Mouse (Mus musculus) ES-CJ7 (cell line): ENCODE measurements around the gene Rad51b.

Experiments
- DNase-seq: peaks from one replicate; pipeline ENCODE4 v3.0.0; 2011; ENCODE audit warnings: low read depth, low spot score

Gene Rad51b

GRCm38 (mm10) chr12:79490626-79491025, 193.5 kb downstream of the Rad51b start:
- no peak for DNase-seq

GRCm38 (mm10) chr12:79492175-79492574, 195.1 kb downstream of the Rad51b start:
- DNase-seq = no peak

DNA sequence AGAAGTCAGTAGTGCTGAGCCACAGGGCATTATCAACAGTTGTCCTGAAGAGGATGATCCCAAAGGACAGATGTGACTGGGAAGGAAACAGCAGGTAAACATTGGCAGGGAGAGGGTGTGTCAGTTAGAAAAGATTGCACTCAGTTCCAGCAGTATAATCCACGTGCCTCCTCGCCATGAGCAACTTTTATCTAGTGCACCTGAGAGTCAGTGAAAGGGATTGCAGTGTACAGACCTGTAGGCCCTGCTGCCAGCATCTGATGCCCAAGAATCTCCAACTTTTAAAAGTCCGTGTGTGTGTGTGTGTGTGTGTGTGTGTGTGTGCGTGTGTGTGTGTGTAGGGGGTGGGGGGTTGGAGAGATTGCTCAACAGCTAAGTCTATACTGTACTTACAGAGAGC, 195.5 kb downstream of the Rad51b start:
- no peak for DNase-seq

- DNase-seq = no peak
Measured at GRCm38 (mm10) chr12:79493481-79493880, 196.4 kb downstream of the Rad51b start.

GRCm38 (mm10) chr12:79498326-79498725, 201.2 kb downstream of the Rad51b start:
- DNase-seq = no peak

DNA sequence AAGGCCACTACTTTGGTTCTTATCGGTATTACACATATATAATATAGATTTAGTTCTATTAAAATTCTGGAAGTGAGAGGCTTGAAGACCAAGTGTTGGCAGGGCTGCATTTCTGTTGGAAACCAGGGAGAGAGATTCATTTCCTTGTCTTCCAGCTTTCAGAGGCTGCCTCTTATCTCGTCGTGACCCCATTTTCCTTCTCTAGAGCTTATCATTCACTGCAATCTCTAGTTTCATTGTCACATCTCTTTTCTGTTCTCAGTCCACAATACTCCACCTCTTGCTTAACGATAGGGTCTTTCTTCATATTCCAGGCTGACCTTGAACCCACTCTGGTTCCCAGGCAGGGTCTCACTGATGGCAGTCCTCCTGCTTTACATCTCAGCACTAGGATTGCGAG, 202.7 kb downstream of the Rad51b start:
- DNase-seq = no peak

GRCm38 (mm10) chr12:79501877-79502276, 204.8 kb downstream of the Rad51b start:
- DNase-seq = no peak

- no peak for DNase-seq
Measured at GRCm38 (mm10) chr12:79502862-79503581, 205.9 kb downstream of the Rad51b start.

DNA sequence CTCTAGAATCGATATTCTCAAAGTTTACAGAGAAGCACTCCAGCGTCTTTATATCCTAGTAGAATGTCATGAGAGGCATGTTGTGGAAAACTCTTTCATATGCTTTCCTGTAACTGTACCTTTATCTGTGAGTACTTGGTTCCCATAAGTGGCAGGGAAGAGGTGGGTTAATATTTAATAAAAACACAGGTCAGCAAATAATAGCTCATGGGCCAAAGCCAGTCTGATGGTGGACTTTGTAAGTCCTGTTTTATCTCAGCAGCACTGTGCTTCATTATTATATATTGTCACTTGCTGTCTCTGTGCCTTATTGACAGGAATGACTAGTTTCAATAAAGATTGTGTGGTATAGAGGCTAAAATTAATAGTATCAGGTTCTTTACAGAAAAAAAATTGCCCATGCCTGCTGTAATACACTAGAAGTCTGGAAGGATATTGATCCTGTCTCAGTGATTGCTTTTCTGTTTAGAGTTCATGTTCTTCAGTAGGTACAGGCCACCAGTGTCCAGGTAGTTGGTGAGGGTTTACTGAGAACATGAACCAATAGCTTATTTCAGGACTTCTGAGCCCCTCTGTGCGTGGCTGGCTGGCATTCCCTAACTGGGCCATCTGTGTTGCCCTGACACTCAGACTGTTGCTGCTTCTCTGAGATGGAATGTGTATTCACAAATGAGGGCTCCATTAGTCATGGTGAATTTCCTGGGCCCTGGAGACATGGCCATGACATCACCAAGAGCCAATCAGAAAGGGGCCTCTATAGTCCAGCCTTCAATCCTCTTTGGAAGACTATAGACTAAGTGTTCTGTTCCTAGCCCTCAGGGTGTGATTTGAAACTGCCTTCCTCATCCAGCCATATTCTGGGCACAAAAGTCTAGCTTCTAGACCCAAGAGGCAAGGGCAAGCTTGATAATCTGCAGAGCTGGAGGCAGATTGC, 206.8 kb downstream of the Rad51b start:
- no peak for DNase-seq

DNA sequence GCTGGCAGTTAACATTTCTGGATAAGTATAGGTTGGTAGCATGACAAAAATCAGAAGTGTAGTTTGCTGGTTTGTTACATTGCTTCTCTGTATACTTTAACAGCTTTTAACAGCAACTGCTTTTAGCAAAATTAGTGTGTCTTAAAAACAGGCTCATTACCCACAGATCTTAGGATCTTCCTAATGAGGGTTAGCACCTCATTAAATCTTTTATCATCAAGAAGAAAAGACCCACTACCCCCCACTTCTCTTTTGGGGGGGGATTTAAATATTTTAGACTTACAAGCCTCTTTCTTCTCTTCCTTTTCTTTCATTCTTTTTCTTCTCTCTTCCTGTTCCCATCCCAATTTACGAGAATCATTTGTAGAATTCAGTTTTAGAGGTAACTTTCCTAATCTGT, 207.6 kb downstream of the Rad51b start:
- no peak for DNase-seq

DNA sequence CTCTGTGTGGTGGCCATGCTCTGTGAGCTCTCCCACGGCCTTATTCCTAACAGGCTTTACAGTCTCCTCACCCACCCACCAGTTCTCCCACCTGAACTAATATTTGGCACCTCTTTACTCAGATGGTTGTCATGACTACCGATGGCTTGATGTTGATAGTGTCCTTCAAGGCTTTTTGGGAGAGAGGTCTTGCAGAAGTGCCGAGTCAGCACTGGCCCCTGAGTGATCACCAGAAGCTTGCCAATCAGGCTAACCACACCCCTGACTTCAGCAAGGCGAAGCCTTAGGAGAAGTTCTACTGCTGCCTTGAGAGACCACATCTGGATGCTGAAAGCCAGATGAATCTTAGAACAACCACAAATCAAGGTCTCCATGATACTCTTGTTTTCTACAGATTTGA, 209.3 kb downstream of the Rad51b start:
- no peak for DNase-seq

DNA sequence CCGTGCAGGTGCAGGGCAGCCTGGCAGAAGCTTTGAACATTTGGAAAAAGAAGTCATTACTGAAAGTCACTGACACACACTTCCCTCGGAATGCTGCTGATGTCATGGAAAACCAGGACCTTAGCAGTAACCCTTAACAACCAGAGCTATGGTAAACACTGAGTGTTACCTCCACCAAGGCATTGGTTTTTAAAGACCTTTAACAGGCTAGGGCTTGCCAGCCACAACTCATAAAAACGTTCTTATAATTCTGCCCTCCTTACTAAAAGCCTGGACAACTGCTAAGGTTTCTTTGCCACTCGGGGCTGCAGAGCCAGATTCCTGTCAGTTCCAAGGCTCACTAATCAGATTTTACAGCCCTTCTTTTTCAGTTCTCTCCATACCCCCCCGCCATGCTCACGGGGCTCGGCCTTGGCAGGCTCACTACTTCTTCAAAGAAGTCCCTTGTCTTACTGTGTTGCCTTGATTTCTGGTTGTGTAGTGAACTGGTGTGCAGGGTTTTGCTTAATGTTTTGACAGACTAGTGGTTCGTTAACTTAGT, 210.1 kb downstream of the Rad51b start:
- DNase-seq = no peak

- DNase-seq = no peak
Measured at GRCm38 (mm10) chr12:79511454-79512204, 214.5 kb downstream of the Rad51b start.

DNA sequence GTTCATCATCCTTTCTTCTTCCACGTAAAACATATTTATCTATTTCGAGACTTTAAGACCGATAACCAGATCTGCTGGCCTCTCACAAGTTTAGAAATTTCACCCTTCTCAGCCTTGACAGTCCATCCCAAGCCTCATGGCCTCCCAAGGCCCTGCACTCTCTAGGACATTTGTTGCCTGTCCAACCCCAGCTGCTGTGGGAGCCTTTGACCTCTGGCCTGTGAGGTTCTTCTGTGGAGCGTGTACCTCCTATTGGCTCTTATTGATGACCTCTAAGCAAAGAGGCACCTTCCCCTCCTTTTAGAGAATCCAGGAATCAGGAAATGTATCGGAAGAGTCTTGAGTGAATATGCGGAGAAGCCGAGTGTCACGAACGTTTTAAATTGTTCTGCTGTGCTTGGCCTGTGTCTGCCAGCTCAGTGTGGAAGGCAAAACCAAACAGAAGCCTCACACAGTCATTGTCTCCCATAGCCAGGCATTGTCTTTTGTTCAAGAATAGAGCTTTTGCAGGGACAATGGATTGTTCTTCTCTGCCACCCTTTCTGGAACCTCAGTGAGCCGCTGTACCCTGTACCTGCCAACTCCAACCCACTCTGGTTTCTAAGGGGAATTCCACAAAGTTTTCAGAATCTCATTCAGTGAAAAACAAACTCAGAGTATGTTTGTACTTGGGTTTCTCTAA, 215.3 kb downstream of the Rad51b start:
- peak; percentile 2 for DNase-seq

- peak; percentile 4 for DNase-seq
Measured at GRCm38 (mm10) chr12:79512982-79513681, 216.1 kb downstream of the Rad51b start.

GRCm38 (mm10) chr12:79514680-79515079, 217.6 kb downstream of the Rad51b start:
- no peak for DNase-seq

GRCm38 (mm10) chr12:79522374-79522773, 225.3 kb downstream of the Rad51b start:
- DNase-seq = no peak

- DNase-seq = no peak
Measured at GRCm38 (mm10) chr12:79524941-79525871, 228.1 kb downstream of the Rad51b start.

GRCm38 (mm10) chr12:79525872-79526271, 228.8 kb downstream of the Rad51b start:
- no peak for DNase-seq
